Comparison of ENCODE assay signal across 8 mouse cellular contexts in genomic region chr2:158347868-158348267, GRCm38 (mm10). TPM values are rescaled to one million over a fixed set of nuclear protein-coding genes. Genes with fewer than 3 reads are reported as not detected.
DNase-seq lines count a peak whose midpoint lies in the region; ATAC-seq and TF ChIP-seq lines count a peak whose summit lies in the region.

No protein-coding gene starts in this region.

- peaks cover 14% of the 10 kb centered on the region for H3K36me3 ChIP-seq in E14TG2a.4 (ENCODE audit: insufficient read depth, low read length)
- peaks cover 16% of the 10 kb centered on the region for H3K36me3 ChIP-seq in embryonic facial prominence, embryonic 10.5 days (replicated peaks)
- H3K36me3 ChIP-seq in lung, embryonic 14.5 days (ENCODE audit: insufficient read depth), result peaks cover 5% of the 10 kb centered on the region; the same call in 1 of the 2 replicates

- intact Hi-C loops in heart, postnatal 14 days (cut with DNase I), result loop anchor here (5.0 to 10.0 kb wide), 2 partner anchors 141 to 273 kb away; no protein-coding TSS in a partner anchor

- H3K27me3 ChIP-seq in E14TG2a.4 (ENCODE audit: insufficient read depth, low read length), result no peaks in the 10 kb centered on the region
- no peaks in the 10 kb centered on the region for H3K27me3 ChIP-seq in embryonic facial prominence, embryonic 10.5 days (replicated peaks; ENCODE audit: low read depth, poor library complexity, severe bottlenecking)
- H3K27me3 ChIP-seq in lung, embryonic 14.5 days (ENCODE audit: insufficient read depth, low read length), result no peaks in the 10 kb centered on the region

- no peak overlapping the region for H3K4me3 ChIP-seq in E14TG2a.4 (replicated peaks; ENCODE audit: low read length)
- no peak overlapping the region for H3K4me3 ChIP-seq in embryonic facial prominence, embryonic 10.5 days
- H3K4me3 ChIP-seq in lung, embryonic 14.5 days (ENCODE audit: low read depth, low read length), result no peak overlapping the region

- H3K27ac ChIP-seq in embryonic facial prominence, embryonic 10.5 days (replicated peaks), result no peak overlapping the region
- H3K27ac ChIP-seq in lung, embryonic 14.5 days (ENCODE audit: low read depth), result no peak overlapping the region

- no peak overlapping the region for H3K9ac ChIP-seq in lung, embryonic 14.5 days

- ATAC-seq in lung, embryonic 14.5 days (ENCODE audit: insufficient read depth), result peak; percentile 74; the same call in 1 of the 2 replicates

- DNase-seq in adrenal gland, postnatal 14 days, result peak; percentile 73
- DNase-seq in embryonic facial prominence, embryonic 10.5 days (ENCODE audit: low spot score), result peak; percentile 77
- peak; percentile 63 to 77 for DNase-seq in heart, postnatal 14 days
- peak; percentile 74 for DNase-seq in kidney, postnatal 14 days
- DNase-seq in lung, embryonic 14.5 days, result peak; percentile 87
- peak; percentile 46 for DNase-seq in retina, postnatal 7 days (ENCODE audit: low read depth, low spot score)
- peak; percentile 56 for DNase-seq in urinary bladder, postnatal 25 days (ENCODE audit: low spot score)

- peaks cover 32% of the 10 kb centered on the region for H3K4me1 ChIP-seq in E14TG2a.4 (replicated peaks; ENCODE audit: low read depth, low read length)
- no peaks in the 10 kb centered on the region for H3K4me1 ChIP-seq in embryonic facial prominence, embryonic 10.5 days
- H3K4me1 ChIP-seq in lung, embryonic 14.5 days (ENCODE audit: insufficient read depth), result no peaks in the 10 kb centered on the region

- peak; percentile 93 for TF ChIP-seq CTCF in E14TG2a.4 (conservative IDR thresholded peaks at IDR 0.05; ENCODE audit: low read length)
- peak; percentile 92 for TF ChIP-seq CTCF in lung, embryonic 14.5 days (IDR thresholded peaks at IDR 0.05; ENCODE audit: low read depth)

- H3K9me3 ChIP-seq in E14TG2a.4 (ENCODE audit: low read length), result no peaks in the 10 kb centered on the region
- H3K9me3 ChIP-seq in embryonic facial prominence, embryonic 10.5 days, result no peaks in the 10 kb centered on the region
- H3K9me3 ChIP-seq in lung, embryonic 14.5 days (ENCODE audit: low read depth, low read length), result no peaks in the 10 kb centered on the region

- no peak overlapping the region for H3K4me2 ChIP-seq in lung, embryonic 14.5 days

- WGBS in embryonic facial prominence, embryonic 10.5 days, result 4% methylated on average over 6 of the region's 6 CpGs
- WGBS in lung, embryonic 14.5 days, result 2% methylated on average over 6 of the region's 6 CpGs

RNA-seq across cellular contexts. Expression of gene Snhg11, which starts 27.6 kb away (rescaled TPM):
- 3.5 and 6.6 TPM in 2 replicates for total RNA-seq in adrenal gland, postnatal 14 days (2021)
- 22.1 and 25.2 TPM in 2 replicates for polyA plus RNA-seq in embryonic facial prominence, embryonic 10.5 days (2016; fragmentation: Nextera tagmentation; extraction: Ambion mirVana)
- under 1 TPM; 0.15 to 0.22 TPM for total RNA-seq in heart, postnatal 14 days (2021)
- polyA plus RNA-seq in lung, embryonic 14.5 days (2014; fragmentation: Nextera tagmentation; extraction: Ambion mirVana), result 0.96 and 1.7 TPM in 2 replicates

RNA-seq across cellular contexts. Expression of gene Lbp, which starts 41.6 kb away (rescaled TPM):
- total RNA-seq in adrenal gland, postnatal 14 days (2021), result 19.6 and 34.2 TPM in 2 replicates
- 1.9 and 3.4 TPM in 2 replicates for polyA plus RNA-seq in embryonic facial prominence, embryonic 10.5 days (2016; fragmentation: Nextera tagmentation; extraction: Ambion mirVana)
- 10 to 100 TPM in 1 of 2 experiments, 1 to 10 TPM in 1; 8.7 to 11.6 TPM for total RNA-seq in heart, postnatal 14 days (2021)
- 8.3 and 9.9 TPM in 2 replicates for polyA plus RNA-seq in lung, embryonic 14.5 days (2014; fragmentation: Nextera tagmentation; extraction: Ambion mirVana)
